Mouse (Mus musculus): ENCODE data around the gene Stxbp1. TPM values are rescaled to one million over a fixed set of nuclear protein-coding genes. Genes with fewer than 3 reads are reported as not detected.
A peak's percentile ranks its signal among the peaks of the same experiment; 100 is the strongest.

Stxbp1 gene
- polyA plus RNA-seq, 1 experiment: 666 TPM

DNA sequence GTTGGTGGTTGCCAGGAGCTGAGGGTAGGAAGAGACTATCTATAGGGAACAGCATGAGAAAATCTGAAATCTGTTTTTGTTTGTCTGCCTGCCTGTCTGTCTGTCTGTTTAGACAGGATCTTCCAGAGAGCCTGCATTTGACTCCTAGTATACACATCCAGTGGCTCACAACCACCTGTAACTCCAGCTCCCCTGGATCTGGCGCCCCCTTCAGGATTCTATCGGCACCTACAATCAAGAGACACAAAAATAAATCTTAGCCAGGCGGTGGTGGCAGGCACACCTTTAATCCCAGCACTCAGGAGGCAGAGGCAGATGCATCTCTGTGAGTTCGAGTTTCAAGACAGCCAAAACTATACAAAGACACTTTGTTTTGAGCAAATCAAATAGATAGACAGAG lies 4.5 kb downstream of the Stxbp1 start:
- no peak for DNase-seq (ENCODE audit: extremely low spot score in 1 of 2, low spot score in 1 of 2)

DNA sequence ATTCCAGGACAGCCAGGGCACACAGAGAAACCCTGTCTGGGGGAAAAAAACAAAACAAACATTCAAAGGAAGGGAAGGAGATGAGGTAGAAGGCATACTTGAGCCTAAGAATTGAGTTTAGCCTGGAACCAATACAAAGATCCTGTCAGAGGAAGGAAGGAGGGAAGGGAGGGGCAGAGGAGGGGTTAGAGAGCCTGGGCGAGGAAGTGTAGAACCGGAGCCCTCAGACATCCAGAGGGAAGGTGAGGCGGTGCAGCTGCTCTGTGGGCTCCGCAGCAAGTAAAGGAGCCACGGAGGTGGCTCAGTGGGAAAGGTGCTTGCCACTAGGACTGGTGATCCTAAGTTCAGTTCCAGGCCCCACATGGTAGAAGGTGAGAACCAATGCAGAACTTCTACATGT lies 5.9 kb downstream of the Stxbp1 start:
- DNase-seq (ENCODE audit: extremely low spot score in 1 of 2, low spot score in 1 of 2): no peak

DNA sequence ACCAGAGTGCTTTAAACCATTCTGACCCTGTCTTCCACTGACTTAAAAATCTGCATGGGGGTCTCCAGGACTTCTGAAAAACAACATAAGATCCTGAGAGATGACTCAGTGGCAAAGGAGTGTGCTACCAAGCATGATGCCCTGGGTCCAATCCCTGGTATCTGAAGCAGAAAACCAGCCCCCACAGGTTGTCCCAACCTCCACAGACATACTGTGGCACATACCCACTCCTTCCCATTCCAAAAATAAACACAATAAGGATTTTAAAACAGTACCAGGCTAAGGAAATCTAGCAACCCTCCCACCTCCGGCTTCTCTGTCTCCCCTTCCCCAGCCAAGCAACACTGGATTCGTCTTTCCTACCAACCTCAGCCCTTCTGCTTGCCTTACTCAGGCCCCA lies 7.8 kb downstream of the Stxbp1 start:
- DNase-seq (ENCODE audit: extremely low spot score in 1 of 2, low spot score in 1 of 2): peak in 1 of 2 experiments; percentile 50

DNA sequence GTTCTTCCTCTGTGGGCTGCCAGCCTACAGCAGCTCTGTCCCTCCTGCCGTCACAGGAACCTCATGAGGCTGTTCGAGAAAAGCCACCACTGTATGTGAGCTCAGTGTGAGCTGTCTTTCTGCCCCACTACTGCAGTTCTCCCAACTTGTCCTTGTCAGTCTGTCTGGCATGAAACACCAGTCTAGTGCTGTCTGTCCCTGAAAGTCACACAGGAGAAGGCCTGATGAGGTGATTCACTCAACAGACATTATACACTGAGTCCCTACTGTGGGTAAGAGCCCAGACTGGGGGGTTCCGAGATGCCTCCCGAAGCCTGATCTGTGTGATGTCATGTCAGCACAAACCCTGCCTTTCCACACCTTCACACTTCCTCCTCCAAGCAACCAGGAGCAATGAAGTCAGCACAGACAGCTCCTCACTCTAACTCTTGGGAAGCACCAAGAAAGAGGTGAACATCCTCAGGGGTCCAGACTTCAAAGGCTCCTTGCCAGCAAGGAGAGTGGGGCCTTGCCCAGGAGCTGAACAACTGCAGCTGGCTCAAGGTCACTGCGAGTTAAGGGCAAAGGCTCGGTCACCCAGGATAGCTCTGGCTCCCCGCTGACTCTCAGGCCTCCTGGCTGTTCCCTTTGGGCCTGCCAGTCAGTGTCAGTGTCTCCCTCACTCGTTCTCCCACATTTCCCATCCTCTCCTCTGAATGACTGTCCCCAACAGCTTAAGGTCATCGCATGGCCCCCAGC lies 8.7 kb downstream of the Stxbp1 start:
- DNase-seq (ENCODE audit: extremely low spot score in 1 of 2, low spot score in 1 of 2): no peak

DNA sequence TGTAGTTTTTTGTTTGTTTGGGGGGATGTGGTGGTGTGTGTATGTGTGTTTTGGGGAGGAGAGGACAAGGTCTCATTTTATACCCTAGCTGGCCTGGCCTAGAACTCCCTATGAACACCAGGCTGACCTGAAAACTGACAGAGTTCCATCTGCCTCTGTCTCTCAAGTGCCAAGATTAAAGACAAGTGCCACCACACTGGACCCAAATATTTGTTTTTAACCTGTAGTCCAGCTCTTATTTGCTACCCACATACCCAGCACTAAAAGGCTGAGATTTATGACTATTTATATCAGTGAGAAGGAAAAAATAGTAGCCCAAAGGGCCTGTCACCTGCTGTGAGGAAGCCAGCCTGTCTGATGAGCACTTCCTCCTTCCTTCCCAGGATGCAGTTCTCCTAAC lies 11.5 kb downstream of the Stxbp1 start:
- DNase-seq (ENCODE audit: extremely low spot score in 1 of 2, low spot score in 1 of 2): no peak

DNA sequence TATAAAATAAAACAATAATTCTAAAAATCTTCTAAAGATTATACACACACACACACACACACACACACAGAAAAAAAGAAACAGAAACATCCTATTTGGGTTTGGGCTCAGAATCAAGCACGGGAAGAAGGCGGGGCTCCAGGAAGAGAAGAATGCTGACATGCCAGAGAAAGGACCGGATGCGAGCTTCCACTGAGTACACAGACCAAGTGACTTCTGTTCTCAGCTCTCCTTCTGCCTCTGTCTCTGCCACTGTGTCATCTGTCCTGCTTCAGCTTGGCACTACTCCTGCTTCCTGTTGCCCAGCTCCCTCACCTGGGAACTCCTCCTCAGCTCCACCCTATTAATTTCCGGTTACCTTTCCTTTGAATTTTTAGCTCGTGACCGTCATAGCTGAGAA lies 12.5 kb downstream of the Stxbp1 start:
- no peak for DNase-seq (ENCODE audit: extremely low spot score in 1 of 2, low spot score in 1 of 2)

DNA sequence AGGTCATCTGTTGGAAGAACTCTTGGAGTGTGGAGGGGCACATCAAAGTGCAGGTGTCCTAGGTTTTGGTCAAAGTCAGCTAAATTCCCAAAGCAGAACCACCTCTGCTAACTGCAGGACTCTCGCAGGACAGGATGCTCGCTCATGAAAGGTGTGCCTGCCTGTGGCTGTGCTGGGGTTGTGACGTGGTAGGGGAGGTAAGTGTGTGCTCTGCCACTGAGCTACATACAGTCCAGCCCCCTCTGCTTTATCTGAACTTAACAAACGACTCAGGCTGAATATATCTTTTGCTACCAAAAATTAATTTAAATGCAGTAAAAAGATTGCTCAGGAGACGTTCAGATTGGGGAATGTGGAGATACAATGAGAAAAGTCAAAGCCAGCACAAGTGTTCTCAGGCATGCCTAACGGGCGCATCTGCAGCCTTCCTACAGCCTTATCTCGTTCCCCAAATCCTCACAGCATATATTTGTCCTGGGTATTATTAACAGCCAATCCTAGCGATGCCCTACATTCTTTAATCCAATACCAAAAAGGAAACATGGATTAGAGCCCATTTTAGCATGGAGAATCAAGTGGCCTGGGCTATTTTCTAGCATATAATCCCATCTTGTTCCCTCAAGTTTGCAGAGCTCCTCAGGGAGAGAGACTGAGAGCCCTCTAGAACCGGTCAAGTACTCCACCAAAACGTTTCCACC lies 17.9 kb downstream of the Stxbp1 start:
- DNase-seq (ENCODE audit: extremely low spot score in 1 of 2, low spot score in 1 of 2): no peak

DNA sequence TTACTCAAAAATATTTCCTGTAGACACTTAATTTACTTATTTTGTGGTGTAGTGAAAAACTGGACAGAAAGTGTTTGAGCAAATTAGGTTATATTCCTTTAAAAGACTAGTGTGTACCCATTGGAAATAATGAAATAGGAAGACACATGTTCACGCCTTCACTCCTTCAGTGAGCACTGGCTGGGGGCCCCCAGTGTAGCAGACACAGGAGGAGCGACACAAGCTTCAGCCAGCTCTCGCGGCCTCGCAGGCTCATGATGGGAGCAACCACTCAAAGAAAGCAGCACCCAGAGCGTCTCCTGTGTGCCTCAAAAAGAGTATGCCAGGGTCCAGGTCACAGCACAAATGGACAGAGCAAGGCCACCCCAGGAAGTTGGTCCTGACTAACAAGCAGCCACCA lies 21.2 kb downstream of the Stxbp1 start:
- DNase-seq (ENCODE audit: extremely low spot score in 1 of 2, low spot score in 1 of 2): no peak

DNA sequence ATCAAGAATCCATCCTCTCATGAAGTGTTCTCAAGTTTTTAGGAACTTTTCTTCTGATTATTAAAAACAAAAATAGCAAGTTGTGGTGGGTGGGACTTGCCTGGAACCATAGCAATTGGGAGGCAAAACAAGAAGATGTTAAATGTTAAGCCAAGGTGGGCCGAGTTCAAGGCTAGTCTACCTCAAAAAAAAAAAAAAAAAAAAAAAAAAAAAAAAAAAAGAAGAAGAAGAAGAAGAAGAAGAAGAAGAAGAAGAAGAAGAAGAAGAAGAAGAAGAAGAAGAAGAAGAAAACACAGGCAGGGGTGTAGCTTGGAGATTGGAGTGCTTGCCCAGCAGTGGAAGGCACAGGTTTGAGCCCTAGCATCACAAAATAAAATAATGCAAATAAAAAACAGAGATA lies 22.3 kb downstream of the Stxbp1 start:
- no peak for DNase-seq (ENCODE audit: extremely low spot score in 1 of 2, low spot score in 1 of 2)

DNA sequence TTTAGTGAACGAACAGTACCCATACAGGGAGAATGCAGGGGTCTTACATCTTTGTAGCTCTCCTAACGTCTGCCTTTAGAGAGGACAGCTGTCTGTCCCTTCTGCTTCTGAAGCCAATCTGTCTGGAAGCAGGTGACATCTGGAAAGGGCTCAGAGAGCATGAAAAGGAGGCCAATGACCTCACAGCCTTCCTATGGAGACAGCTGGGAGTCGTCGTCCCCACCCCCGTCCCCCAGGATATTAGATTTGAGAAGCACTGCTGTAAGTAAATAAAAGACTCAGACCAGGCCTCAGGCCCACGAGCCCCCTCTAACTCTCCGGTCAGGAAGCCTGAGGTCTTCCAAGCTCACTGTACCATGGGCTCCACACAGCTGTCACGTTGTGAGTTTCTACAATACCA lies 22.9 kb downstream of the Stxbp1 start:
- DNase-seq (ENCODE audit: extremely low spot score in 1 of 2, low spot score in 1 of 2): no peak

DNA sequence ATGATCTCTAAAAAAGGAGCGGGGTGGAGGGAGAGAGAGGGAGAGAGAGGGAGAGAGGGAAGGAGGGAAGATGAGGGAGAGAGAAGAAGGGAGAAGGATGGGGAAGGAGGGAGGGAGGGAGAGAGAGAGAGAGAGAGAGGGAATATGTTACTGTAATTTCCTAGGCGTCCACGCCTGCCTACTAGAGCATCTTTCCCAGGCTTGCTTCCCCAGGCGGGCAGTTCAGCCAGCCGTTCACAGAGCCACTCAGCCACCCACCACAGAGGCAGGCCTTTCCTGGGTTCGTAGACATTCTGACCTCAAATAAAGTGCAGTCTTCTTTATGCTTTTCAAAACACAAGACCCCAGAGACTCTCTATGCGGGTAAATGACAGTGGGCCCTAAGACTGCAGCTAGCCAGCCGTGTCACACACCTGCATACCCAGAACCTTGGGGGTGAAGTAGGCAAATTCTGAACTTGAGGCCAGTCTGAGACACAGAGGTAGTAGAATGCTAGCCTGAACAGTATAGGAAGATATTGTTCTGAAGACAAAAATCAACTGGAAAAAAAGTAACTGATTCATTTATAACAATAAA lies 23.4 kb downstream of the Stxbp1 start:
- DNase-seq (ENCODE audit: extremely low spot score in 1 of 2, low spot score in 1 of 2): no peak

DNA sequence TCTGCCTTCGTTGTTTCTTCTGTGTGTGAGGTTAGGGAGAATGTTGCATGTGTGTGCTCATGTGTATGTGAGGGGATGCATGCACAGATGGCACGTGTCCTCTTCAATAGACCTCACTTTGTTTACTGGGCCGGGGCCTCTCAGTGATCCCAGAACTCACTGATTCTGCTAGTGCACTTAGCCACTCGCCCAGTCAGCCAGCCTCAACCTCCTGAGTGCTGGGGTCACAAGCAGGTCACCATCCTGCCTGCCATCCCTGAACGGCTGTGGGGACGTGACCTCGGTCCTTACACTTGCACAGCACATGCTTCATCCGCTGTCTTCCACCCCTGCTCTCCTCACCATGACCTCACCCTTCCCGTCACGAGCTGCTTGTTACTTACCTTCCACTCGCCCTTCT lies 23.9 kb downstream of the Stxbp1 start:
- DNase-seq (ENCODE audit: extremely low spot score in 1 of 2, low spot score in 1 of 2): no peak

DNA sequence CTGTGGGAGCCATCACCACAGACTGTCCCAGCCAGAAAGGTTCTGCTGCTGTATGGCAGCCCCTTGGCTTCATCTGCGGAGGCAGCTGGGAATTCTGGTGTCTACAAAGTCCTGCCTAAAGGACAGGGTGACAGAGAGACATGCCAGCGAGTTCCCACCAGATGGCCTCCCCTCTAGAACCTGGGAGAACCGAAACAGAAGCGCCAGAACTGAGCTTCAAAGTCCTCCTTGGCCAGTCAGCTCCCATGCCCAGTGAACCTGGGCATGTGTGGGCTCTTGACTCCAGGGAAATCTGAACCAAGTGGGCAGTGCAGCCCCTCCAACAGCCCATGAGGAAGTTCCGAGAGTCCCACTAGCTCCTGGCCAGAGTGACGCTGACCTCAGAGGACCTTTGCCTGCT lies 24.4 kb downstream of the Stxbp1 start:
- no peak for DNase-seq (ENCODE audit: extremely low spot score in 1 of 2, low spot score in 1 of 2)

DNA sequence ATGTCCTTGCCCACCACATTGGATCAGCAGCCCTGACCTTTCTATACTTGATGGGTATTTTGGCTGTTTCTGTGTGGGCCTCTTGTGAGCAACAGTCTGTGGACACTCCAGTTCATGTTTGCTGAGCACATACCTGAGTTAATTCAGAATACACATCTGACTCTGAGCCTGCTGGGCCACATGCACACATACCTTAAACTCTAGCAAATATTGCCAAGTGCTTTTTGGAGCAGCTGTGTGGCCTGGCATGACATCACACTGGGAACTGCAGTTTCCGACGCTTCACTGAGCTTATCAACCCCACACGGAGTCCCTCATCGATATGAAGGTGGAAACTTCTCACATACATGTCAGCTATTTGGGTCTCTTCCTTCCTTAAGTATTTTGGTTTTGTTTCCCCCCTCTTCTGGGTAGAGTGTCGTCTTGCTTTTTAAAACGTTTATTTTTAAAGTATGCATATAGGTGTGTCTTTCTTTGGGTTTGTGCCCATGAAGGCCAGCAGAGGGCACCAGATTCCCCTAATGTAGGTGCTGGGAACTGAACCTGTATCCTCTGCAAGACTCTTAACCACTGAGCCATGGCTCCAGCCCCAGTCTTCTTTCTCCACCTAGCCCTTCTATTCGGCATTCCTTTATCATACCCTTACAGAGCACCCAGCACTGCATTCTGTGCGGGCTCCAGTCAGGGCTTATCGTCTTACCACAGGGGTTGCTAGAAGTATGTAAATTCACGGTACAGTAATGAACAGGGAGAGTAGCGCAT lies 25.8 kb downstream of the Stxbp1 start:
- no peak for DNase-seq (ENCODE audit: extremely low spot score in 1 of 2, low spot score in 1 of 2)

DNA sequence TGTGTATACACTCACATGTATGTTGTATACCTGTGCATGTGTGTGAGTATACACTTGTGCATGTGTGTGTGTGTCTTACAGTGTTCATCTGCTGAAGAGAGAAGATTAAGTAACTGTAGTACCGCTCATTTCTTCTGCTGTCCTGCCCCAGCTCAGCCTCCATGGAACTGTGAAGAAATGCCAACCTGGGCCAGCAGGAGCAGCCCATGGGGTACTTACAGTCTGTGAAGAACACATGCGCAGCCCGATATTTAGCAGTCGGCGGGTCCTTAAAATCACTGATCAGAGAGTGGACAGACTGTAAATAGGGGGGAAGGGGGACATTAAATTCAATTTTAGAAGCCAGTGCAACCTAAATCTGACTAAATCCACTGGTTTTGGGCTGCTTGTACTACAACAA lies 28.8 kb downstream of the Stxbp1 start:
- DNase-seq (ENCODE audit: extremely low spot score in 1 of 2, low spot score in 1 of 2): no peak

DNA sequence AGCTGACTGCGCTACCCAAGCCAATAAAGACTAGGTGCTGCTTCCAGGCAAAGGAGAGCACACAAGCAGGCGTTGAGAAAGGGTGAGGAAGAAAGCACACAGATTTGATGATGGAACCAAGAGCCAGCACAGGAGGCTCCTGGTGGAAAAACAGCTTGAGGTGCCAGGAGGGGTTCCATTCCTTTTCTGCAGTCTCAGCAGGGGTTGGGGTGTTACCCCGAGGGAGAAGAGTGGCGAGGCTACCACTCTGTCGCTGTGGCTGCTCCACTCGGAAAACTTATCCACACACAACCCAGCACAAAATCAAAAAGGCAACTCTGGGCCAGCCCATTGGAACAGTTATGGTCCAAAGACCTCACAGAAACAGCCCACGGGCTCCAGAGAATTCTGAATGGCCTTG lies 29.5 kb downstream of the Stxbp1 start:
- no peak for DNase-seq (ENCODE audit: extremely low spot score in 1 of 2, low spot score in 1 of 2)

DNA sequence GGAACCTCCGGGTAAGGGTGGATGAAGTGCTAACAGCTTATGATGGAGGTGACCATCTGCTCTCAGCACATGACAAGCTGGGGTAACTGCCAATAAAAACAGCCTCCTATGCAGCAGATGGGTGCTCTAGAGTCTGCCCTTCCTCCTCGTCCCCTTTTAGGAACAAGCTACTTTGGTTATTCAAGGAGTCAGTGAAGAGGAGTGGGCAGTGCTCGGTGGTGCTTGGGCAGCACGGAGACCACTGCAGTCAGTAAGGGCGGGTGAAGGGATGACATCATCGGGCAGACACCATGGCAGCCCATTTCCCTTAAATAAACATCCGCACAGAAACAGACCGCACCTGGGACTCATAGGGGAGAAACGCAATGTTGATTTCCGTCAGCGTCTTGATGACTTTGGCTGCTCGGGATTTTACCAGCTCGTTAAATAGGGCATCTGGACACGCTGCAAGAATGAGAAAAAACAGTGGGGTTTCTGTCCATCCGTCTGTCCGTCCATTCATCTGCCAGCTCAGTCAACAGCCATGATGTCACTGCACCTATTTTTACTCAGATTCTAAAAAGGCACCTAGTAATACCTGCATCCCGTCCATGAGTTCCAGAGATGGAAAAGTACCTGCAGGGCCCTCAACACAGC lies 30.0 kb downstream of the Stxbp1 start:
- DNase-seq (ENCODE audit: extremely low spot score in 1 of 2, low spot score in 1 of 2): peak; percentile 79 to 87

DNA sequence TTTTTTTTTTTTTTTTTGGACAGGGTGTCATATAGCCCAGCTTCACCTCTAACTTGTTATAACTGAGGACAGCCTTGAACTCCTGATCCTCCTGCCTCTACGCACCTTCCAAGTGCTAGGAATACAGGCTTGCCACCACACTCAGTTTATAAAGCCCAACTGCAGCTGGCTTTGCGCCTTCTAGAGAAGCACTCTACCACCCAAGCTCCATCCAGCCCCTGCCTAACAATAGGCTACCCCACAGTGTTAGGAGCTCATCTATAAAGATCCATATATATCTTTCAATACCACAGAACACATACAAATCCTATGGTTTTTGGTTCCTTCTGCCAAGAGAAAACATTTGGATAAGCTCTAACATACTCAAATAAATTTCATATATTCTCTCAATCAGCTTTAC lies 30.5 kb downstream of the Stxbp1 start:
- DNase-seq (ENCODE audit: extremely low spot score in 1 of 2, low spot score in 1 of 2): no peak

DNA sequence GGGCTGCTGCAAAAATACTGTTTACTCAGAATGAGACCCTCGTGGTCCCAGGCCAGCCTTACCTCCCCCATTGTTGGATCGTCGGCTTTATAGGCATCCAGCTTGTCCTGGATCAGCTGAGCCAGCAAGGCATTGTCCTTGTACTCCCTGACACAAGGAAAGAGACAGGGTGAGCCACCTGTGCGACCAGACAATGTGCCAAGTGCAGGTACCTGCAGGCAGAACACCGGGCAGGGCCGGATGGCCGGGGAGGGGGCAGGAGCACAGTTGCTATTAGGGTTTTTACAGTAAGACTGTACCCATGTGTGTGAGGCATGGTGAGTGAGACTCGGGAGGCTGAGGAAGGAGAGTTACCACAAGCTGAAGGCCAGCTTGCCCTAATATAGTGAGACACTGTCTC lies 35.1 kb downstream of the Stxbp1 start:
- DNase-seq (ENCODE audit: extremely low spot score in 1 of 2, low spot score in 1 of 2): no peak

DNA sequence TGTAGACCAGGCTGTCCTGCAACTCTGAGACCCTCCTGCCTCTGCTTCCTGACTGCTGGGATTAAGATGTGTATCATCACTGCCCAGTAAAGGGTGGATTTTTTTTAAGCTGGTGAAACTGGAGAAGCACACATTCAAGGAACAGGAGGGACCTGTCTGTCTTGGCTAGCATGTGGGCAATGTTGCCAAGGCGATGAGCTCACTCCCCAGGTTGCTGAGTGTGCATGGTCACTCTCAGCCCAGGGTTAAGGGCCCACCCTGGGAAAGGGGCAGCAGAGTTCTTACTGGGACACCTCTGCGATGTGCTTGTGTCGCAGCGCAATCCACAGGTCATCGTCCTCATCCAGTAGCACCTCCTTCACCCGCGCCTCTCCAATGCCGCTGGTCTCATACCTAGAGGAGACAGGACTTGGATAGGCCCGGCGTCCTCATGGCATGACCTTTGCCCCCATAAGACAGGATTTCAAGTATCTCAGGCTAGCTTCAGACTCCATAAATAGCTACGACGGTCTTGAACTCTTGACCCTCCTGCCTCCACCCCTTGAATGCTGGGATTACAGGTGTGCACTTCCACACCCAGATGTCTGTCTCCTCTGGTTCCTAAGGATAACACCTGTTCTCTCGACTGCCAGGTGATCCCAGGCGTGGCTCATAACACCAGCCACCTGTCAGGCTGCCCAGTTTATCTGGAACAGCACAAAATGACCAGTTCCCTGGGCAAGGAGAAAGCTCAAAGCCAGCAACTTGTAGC lies 38.1 kb downstream of the Stxbp1 start:
- DNase-seq (ENCODE audit: extremely low spot score in 1 of 2, low spot score in 1 of 2): no peak
